Mouse (Mus musculus): ENCODE results near the gene Calm2. TPM values are rescaled to one million over a fixed set of nuclear protein-coding genes. Genes with fewer than 3 reads are reported as not detected.

Calm2 gene
- polyA plus RNA-seq, 1 experiment from 2014 or later, result 329 TPM

GRCm38 (mm10) chr17:87473736-87474500 is 27.2 kb upstream of the Calm2 start:
- peak; percentile 9; the same call in 1 of the 2 replicates for ATAC-seq (ENCODE audit: insufficient read depth)
- peak overlapping the region; percentile 58 for H3K4me2 ChIP-seq
- H3K36me3 ChIP-seq (replicated peaks), result no peaks in the 10 kb centered on the region
- no peak overlapping the region for H3K27ac ChIP-seq (replicated peaks)
- peak overlapping the region; percentile 33 for H3K4me3 ChIP-seq (replicated peaks)
- H3K9ac ChIP-seq, result no peak overlapping the region
- peaks cover 45% of the 10 kb centered on the region for H3K4me1 ChIP-seq (replicated peaks)
- peaks cover 45% of the 10 kb centered on the region for H3K27me3 ChIP-seq
- H3K9me3 ChIP-seq (replicated peaks), result no peaks in the 10 kb centered on the region
- WGBS (ENCODE audit: insufficient replicate concordance), result 3% methylated on average over 23 of the region's 23 CpGs

- WGBS (ENCODE audit: insufficient replicate concordance), result 10% methylated on average over 9 of the region's 9 CpGs
- Histone ChIP-seq H3K4me2 (peak overlapping the region; percentile 58), H3K9ac (no peak overlapping the region), H3K4me1 (replicated peaks) (peaks cover 47% of the 10 kb centered on the region), H3K36me3 (replicated peaks) (no peaks in the 10 kb centered on the region), H3K9me3 (replicated peaks) (no peaks in the 10 kb centered on the region), H3K4me3 (replicated peaks) (peak overlapping the region; percentile 33), H3K27ac (replicated peaks) (no peak overlapping the region), H3K27me3 (peaks cover 45% of the 10 kb centered on the region)
- no peak for ATAC-seq (ENCODE audit: insufficient read depth)
Observed at GRCm38 (mm10) chr17:87473441-87473735, 26.7 kb upstream of the Calm2 start.

GRCm38 (mm10) chr17:87472879-87473278 is 26.1 kb upstream of the Calm2 start:
- Histone ChIP-seq H3K4me2 (peak overlapping the region; percentile 58; the same call in 1 of the 2 replicates), H3K9ac (no peak overlapping the region), H3K27ac (replicated peaks) (no peak overlapping the region), H3K4me3 (replicated peaks) (no peak overlapping the region), H3K27me3 (peaks cover 45% of the 10 kb centered on the region), H3K9me3 (replicated peaks) (no peaks in the 10 kb centered on the region), H3K4me1 (replicated peaks) (peaks cover 47% of the 10 kb centered on the region), H3K36me3 (replicated peaks) (no peaks in the 10 kb centered on the region)
- 27% methylated on average over 10 of the region's 10 CpGs for WGBS (ENCODE audit: insufficient replicate concordance)
- no peak for ATAC-seq (ENCODE audit: insufficient read depth)

- WGBS (ENCODE audit: insufficient replicate concordance), result 64% methylated on average over 6 of the region's 6 CpGs
- ATAC-seq (ENCODE audit: insufficient read depth), result no peak
- no peak overlapping the region for H3K4me2 ChIP-seq
- H3K9me3 ChIP-seq (replicated peaks), result no peaks in the 10 kb centered on the region
- peaks cover 47% of the 10 kb centered on the region for H3K4me1 ChIP-seq (replicated peaks)
- H3K4me3 ChIP-seq (replicated peaks), result no peak overlapping the region
- peaks cover 45% of the 10 kb centered on the region for H3K27me3 ChIP-seq
- H3K36me3 ChIP-seq (replicated peaks), result no peaks in the 10 kb centered on the region
- H3K27ac ChIP-seq (replicated peaks), result no peak overlapping the region
- no peak overlapping the region for H3K9ac ChIP-seq
Observed at GRCm38 (mm10) chr17:87471661-87472060, 24.9 kb upstream of the Calm2 start.

GRCm38 (mm10) chr17:87470797-87471196 is 24.1 kb upstream of the Calm2 start:
- Histone ChIP-seq H3K4me1 (replicated peaks) (peaks cover 47% of the 10 kb centered on the region), H3K4me2 (peak overlapping the region; percentile 48), H3K27me3 (peaks cover 45% of the 10 kb centered on the region), H3K9ac (no peak overlapping the region), H3K4me3 (replicated peaks) (no peak overlapping the region), H3K27ac (replicated peaks) (no peak overlapping the region), H3K9me3 (replicated peaks) (no peaks in the 10 kb centered on the region), H3K36me3 (replicated peaks) (no peaks in the 10 kb centered on the region)
- ATAC-seq (ENCODE audit: insufficient read depth), result peak; percentile 63
- 10% methylated on average over 8 of the region's 8 CpGs for WGBS (ENCODE audit: insufficient replicate concordance)

GRCm38 (mm10) chr17:87470282-87470681 is 23.5 kb upstream of the Calm2 start:
- Histone ChIP-seq H3K36me3 (replicated peaks) (no peaks in the 10 kb centered on the region), H3K9me3 (replicated peaks) (no peaks in the 10 kb centered on the region), H3K27ac (replicated peaks) (no peak overlapping the region), H3K9ac (no peak overlapping the region), H3K4me3 (replicated peaks) (no peak overlapping the region), H3K27me3 (peaks cover 40% of the 10 kb centered on the region), H3K4me1 (replicated peaks) (peaks cover 47% of the 10 kb centered on the region), H3K4me2 (peak overlapping the region; percentile 48)
- 24% methylated on average over 8 of the region's 8 CpGs for WGBS (ENCODE audit: insufficient replicate concordance)
- ATAC-seq (ENCODE audit: insufficient read depth), result no peak; the same call in 1 of the 2 replicates

GRCm38 (mm10) chr17:87469428-87469827 is 22.7 kb upstream of the Calm2 start:
- Histone ChIP-seq H3K36me3 (replicated peaks) (no peaks in the 10 kb centered on the region), H3K9ac (no peak overlapping the region), H3K4me2 (peak overlapping the region; percentile 48; the same call in 1 of the 2 replicates), H3K9me3 (replicated peaks) (no peaks in the 10 kb centered on the region), H3K27ac (replicated peaks) (no peak overlapping the region), H3K4me1 (replicated peaks) (peaks cover 40% of the 10 kb centered on the region), H3K4me3 (replicated peaks) (no peak overlapping the region), H3K27me3 (peaks cover 31% of the 10 kb centered on the region)
- peak; percentile 16; the same call in 1 of the 2 replicates for ATAC-seq (ENCODE audit: insufficient read depth)
- 12% methylated on average over 8 of the region's 8 CpGs for WGBS (ENCODE audit: insufficient replicate concordance)

GRCm38 (mm10) chr17:87468616-87469015 is 21.9 kb upstream of the Calm2 start:
- WGBS (ENCODE audit: insufficient replicate concordance), result 74% methylated on average over 5 of the region's 5 CpGs

GRCm38 (mm10) chr17:87461499-87461896 is 14.8 kb upstream of the Calm2 start:
- Histone ChIP-seq H3K4me1 (replicated peaks) (peaks cover 21% of the 10 kb centered on the region), H3K9me3 (replicated peaks) (no peaks in the 10 kb centered on the region), H3K27ac (replicated peaks) (no peak overlapping the region), H3K4me2 (no peak overlapping the region), H3K9ac (no peak overlapping the region), H3K4me3 (replicated peaks) (no peak overlapping the region), H3K36me3 (replicated peaks) (no peaks in the 10 kb centered on the region), H3K27me3 (peaks cover 22% of the 10 kb centered on the region; the same call in 1 of the 2 replicates)
- no peak for ATAC-seq (ENCODE audit: insufficient read depth)
- WGBS (ENCODE audit: insufficient replicate concordance), result 50% methylated on average over 3 of the region's 3 CpGs

More at GRCm38 (mm10) chr17:87468616-87469015, 21.9 kb upstream of the Calm2 start:
- H3K27ac ChIP-seq (replicated peaks), result no peak overlapping the region
- H3K4me1 ChIP-seq (replicated peaks), result peaks cover 32% of the 10 kb centered on the region
- no peak overlapping the region for H3K9ac ChIP-seq
- H3K9me3 ChIP-seq (replicated peaks), result no peaks in the 10 kb centered on the region
- peaks cover 23% of the 10 kb centered on the region for H3K27me3 ChIP-seq
- H3K4me2 ChIP-seq, result no peak overlapping the region
- no peak overlapping the region for H3K4me3 ChIP-seq (replicated peaks)
- no peaks in the 10 kb centered on the region for H3K36me3 ChIP-seq (replicated peaks)
- no peak for ATAC-seq (ENCODE audit: insufficient read depth)

GRCm38 (mm10) chr17:87460669-87461498 is 14.1 kb upstream of the Calm2 start:
- peaks cover 22% of the 10 kb centered on the region; the same call in 1 of the 2 replicates for H3K27me3 ChIP-seq
- no peak overlapping the region for H3K27ac ChIP-seq (replicated peaks)
- no peaks in the 10 kb centered on the region for H3K9me3 ChIP-seq (replicated peaks)
- ATAC-seq (ENCODE audit: insufficient read depth), result no peak
- no peak overlapping the region for H3K9ac ChIP-seq
- 36% methylated on average over 17 of the region's 17 CpGs for WGBS (ENCODE audit: insufficient replicate concordance)
- peaks cover 21% of the 10 kb centered on the region for H3K4me1 ChIP-seq (replicated peaks)
- H3K4me3 ChIP-seq (replicated peaks), result no peak overlapping the region
- no peak overlapping the region for H3K4me2 ChIP-seq
- H3K36me3 ChIP-seq (replicated peaks), result no peaks in the 10 kb centered on the region

All from liver, embryonic 15.5 days (tissue).